Mouse (Mus musculus): ENCODE measurements around the gene Mrgprx2. TPM values are rescaled to one million over a fixed set of nuclear protein-coding genes. Genes with fewer than 3 reads are reported as not detected.
"Not testable (repeated sequence)": the region's sequence is repeated elsewhere in the genome, so short reads cannot be mapped to it uniquely, and the experiment has no call there.

Gene Mrgprx2
- polyA plus RNA-seq (2012; rRNA removed), result not detected in 2 replicates

DNA sequence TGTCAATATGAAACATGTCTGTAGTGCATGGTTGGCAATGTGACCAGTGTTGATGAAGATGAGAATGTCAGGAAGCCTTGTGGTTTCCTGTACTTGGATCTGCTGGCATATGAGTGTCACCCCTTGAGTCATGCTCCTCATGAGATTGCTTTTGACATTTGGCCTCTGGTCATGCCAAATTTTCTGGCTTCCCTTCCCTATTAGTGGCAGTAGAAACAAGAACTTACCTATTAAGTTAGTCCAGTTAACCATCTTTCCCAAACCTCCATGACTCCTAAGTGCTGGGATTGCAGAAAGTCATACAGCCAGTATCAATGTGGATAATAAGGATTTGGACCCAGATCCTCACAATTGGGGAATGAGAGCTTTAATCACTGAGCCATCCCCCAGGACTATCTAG lies at the start of gene Mrgprx2:
Gene Mrgprx2, minus strand, starts transcription at position 101 of the 400 bp plus-strand sequence.
- Histone ChIP-seq H3K4me3 (ENCODE audit: control insufficient read depth, low read depth, low read length) (no peak within 1 kb of the TSS), H3K4me1 (ENCODE audit: control insufficient read depth, insufficient read depth, low read length) (no peaks in the 10 kb centered on the region), H3K27me3 (ENCODE audit: control insufficient read depth, insufficient read depth, low read length) (no peaks in the 10 kb centered on the region), H3K36me3 (ENCODE audit: control insufficient read depth, insufficient read depth, low read length) (no peaks in the 10 kb centered on the region), H3K27ac (ENCODE audit: control insufficient read depth, insufficient read depth, low read depth, low read length) (no peak within 1 kb of the TSS)
- no peak for TF ChIP-seq POLR2A (IDR thresholded peaks at IDR 0.05; ENCODE audit: control insufficient read depth, low read depth, low read length)
- TF ChIP-seq CTCF (IDR thresholded peaks at IDR 0.05; ENCODE audit: control insufficient read depth, insufficient read depth, insufficient replicate concordance, low read depth, low read length), result no peak

- TF ChIP-seq CTCF (IDR thresholded peaks at IDR 0.05; ENCODE audit: control insufficient read depth, insufficient read depth, insufficient replicate concordance, low read depth, low read length) (no peak), POLR2A (IDR thresholded peaks at IDR 0.05; ENCODE audit: control insufficient read depth, low read depth, low read length) (no peak)
- H3K27ac ChIP-seq (ENCODE audit: control insufficient read depth, insufficient read depth, low read depth, low read length), result no peak within 1 kb of the TSS
- H3K4me1 ChIP-seq (ENCODE audit: control insufficient read depth, insufficient read depth, low read length), result no peaks in the 10 kb centered on the region
- H3K27me3 ChIP-seq (ENCODE audit: control insufficient read depth, insufficient read depth, low read length), result no peaks in the 10 kb centered on the region
- H3K36me3 ChIP-seq (ENCODE audit: control insufficient read depth, insufficient read depth, low read length), result no peaks in the 10 kb centered on the region
- H3K4me3 ChIP-seq (ENCODE audit: control insufficient read depth, low read depth, low read length), result no peak within 1 kb of the TSS
Observed at GRCm38 (mm10) chr7:48456242-48456641, 42.9 kb downstream of the Mrgprx2 start, which contains the start of gene Mrgprb1. Gene Mrgprb1 (minus strand): TSS chr7:48456342.

DNA sequence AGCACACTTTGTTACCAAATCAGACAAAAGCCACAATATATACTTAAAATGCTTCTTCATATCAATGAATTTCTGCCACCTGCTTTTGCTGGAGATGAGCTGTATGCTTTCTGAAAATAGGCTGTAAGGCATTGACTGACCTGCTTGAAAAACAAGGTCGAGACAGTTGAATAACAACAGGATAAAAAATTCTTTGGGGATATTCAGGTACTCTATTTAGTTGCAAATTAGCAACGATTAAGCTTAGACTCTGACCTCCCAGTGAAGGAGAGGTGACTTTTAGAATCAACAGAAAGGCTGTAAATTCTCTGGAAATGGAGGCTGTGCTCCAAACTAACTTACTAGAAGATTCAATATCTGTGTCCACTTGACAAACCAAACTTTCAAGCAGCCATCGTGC lies 62.5 kb downstream of the Mrgprx2 start:
- Histone ChIP-seq H3K27me3 (ENCODE audit: control insufficient read depth, insufficient read depth, low read length) (no peaks in the 10 kb centered on the region), H3K36me3 (ENCODE audit: control insufficient read depth, insufficient read depth, low read length) (no peaks in the 10 kb centered on the region), H3K4me1 (ENCODE audit: control insufficient read depth, insufficient read depth, low read length) (no peaks in the 10 kb centered on the region), H3K27ac (ENCODE audit: control insufficient read depth, insufficient read depth, low read depth, low read length) (no peak overlapping the region), H3K4me3 (ENCODE audit: control insufficient read depth, low read depth, low read length) (no peak overlapping the region)
- TF ChIP-seq POLR2A (IDR thresholded peaks at IDR 0.05; ENCODE audit: control insufficient read depth, low read depth, low read length), result no peak

GRCm38 (mm10) chr7:48435936-48436335 lies 63.2 kb downstream of the Mrgprx2 start:
- not testable (repeated sequence) for H3K36me3 ChIP-seq (ENCODE audit: control insufficient read depth, insufficient read depth, low read length); H3K27ac ChIP-seq (ENCODE audit: control insufficient read depth, insufficient read depth, low read depth, low read length); H3K4me1 ChIP-seq (ENCODE audit: control insufficient read depth, insufficient read depth, low read length); H3K4me3 ChIP-seq (ENCODE audit: control insufficient read depth, low read depth, low read length); H3K27me3 ChIP-seq (ENCODE audit: control insufficient read depth, insufficient read depth, low read length)

Other genes starting within 250 kb of the Mrgprx2 start
- 0.18 and 0.42 TPM in 2 replicates for gene Mrgprb8, start 110.8 kb downstream of the Mrgprx2 start, polyA plus RNA-seq (2012; rRNA removed)
- 0.02 TPM in 1 of 2 replicates, not detected in the other for gene Mrgprb1, start 43.0 kb downstream of the Mrgprx2 start, polyA plus RNA-seq (2012; rRNA removed)
- gene Mrgprb2, start 58.8 kb upstream of the Mrgprx2 start, polyA plus RNA-seq (2012; rRNA removed), result 0.24 and 0.46 TPM in 2 replicates
- gene Mrgprb3, start 144.5 kb upstream of the Mrgprx2 start, polyA plus RNA-seq (2012; rRNA removed), result 0.23 TPM in 1 of 2 replicates, not detected in the other